Mouse (Mus musculus) heart, adult 2 months (tissue): ENCODE measurements around the gene Gbgt1.
A peak's percentile ranks its signal among the peaks of the same experiment; 100 is the strongest.
"Not testable (repeated sequence)": the region's sequence is repeated elsewhere in the genome, so short reads cannot be mapped to it uniquely, and the experiment has no call there.

ENCODE experiments used
- CTCF ChIP-seq: fragments of 200-600 bp; IDR thresholded peaks from 2 replicates; pipeline ENCODE4 v1.8.1; 2022; ENCODE audit warnings: antibody characterized with exemption, mild to moderate bottlenecking, moderate library complexity
- POLR2A ChIP-seq: fragments of 200-500 bp; IDR thresholded peaks from 2 replicates; pipeline ENCODE4 v1.6.1; 2011; ENCODE audit warnings: mild to moderate bottlenecking, low read depth, low read length, control low read depth; ENCODE audit not compliant: insufficient read depth

DNA sequence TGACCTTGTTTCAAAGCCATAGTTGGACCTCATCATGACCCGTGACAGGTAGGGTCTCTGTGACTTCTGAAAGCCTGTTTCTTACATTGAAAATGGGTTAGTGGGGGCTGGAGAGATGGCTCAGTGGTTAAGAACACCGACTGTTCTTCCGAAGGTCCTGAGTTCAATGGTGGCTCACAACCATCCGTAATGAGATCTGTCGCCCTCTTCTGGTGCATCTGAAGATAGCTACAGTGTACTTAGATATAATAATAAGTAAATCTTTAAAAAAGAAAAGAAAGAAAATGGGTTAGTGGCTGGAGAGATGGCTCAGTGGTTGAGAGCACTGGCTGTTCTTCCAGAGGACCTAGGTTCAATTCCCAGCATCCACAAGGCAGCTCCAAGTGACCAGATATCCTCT lies 14.9 kb downstream of the Gbgt1 start:
- peak; percentile 56 for TF ChIP-seq CTCF
- TF ChIP-seq POLR2A = not testable (repeated sequence)
